Mouse (Mus musculus) spleen, adult 2 months (tissue): ENCODE measurements around the gene Nr5a2. TPM values are rescaled to one million over a fixed set of nuclear protein-coding genes. Genes with fewer than 3 reads are reported as not detected.
"Not testable (repeated sequence)": the region's sequence is repeated elsewhere in the genome, so short reads cannot be mapped to it uniquely, and the experiment has no call there.

Experiments
- DNase-seq, 2 experiments: peaks; one replicate each; pipeline versions ENCODE4 v3.0.0 to v3.0.0-alpha.2; 2012 to 2021; ENCODE audit warnings: low spot score in 2 of 2, low read depth in 1 of 2
- H3K27ac ChIP-seq: fragments of 200-500 bp; 2 replicates; pipeline ENCODE4 v1.5.1; 2012; ENCODE audit warnings: low read length, inconsistent platforms; ENCODE audit not compliant: insufficient read depth
- H3K27me3 ChIP-seq: fragments of 200-500 bp; 2 replicates; pipeline ENCODE4 v1.6.1; 2012; ENCODE audit warnings: mild to moderate bottlenecking, moderate library complexity, low read length, inconsistent platforms; ENCODE audit not compliant: control insufficient read depth, insufficient read depth
- H3K36me3 ChIP-seq: fragments of 200-500 bp; 2 replicates; pipeline ENCODE4 v1.6.1; 2012; ENCODE audit warnings: mild to moderate bottlenecking, low read length, inconsistent platforms; ENCODE audit not compliant: control insufficient read depth, insufficient read depth
- H3K4me1 ChIP-seq: fragments of 200-500 bp; 2 replicates; pipeline ENCODE4 v1.6.1; 2011; ENCODE audit warnings: inconsistent platforms; ENCODE audit not compliant: control insufficient read depth, insufficient read depth, insufficient read length
- H3K4me3 ChIP-seq: fragments of 200-500 bp; 2 replicates; pipeline ENCODE4 v1.5.1; 2011; ENCODE audit warnings: mild to moderate bottlenecking, inconsistent platforms; ENCODE audit not compliant: insufficient read depth, insufficient read length; ENCODE audit errors: extremely low read depth
- CTCF ChIP-seq: fragments of 200-500 bp; IDR thresholded peaks from 2 replicates; pipeline ENCODE4 v1.5.1; 2011; ENCODE audit warnings: mild to moderate bottlenecking, inconsistent platforms; ENCODE audit not compliant: insufficient read depth, insufficient read length, insufficient replicate concordance; ENCODE audit errors: extremely low read depth
- POLR2A ChIP-seq: fragments of 200-500 bp; IDR thresholded peaks from 2 replicates; pipeline ENCODE4 v1.6.1; 2011; ENCODE audit warnings: low read depth, low read length, inconsistent platforms
- WGBS: fragments of 180-500 bp; shearing (Covaris S2); methylation state at CpG from one replicate; pipeline ENCODE4 v1.1.7; 2018; 5-methylcytosine and 5-hydroxymethylcytosine counted together
- polyA plus RNA-seq: library from polyadenylated mRNA; depleted of rRNA; stranded (reverse); fragments of >200 nt; gene quantifications from 2 replicates; pipeline ENCODE4 v1.2.3, GENCODE M21; 2012

Gene Nr5a2
- polyA plus RNA-seq, 1 experiment: 0.22 TPM

DNA sequence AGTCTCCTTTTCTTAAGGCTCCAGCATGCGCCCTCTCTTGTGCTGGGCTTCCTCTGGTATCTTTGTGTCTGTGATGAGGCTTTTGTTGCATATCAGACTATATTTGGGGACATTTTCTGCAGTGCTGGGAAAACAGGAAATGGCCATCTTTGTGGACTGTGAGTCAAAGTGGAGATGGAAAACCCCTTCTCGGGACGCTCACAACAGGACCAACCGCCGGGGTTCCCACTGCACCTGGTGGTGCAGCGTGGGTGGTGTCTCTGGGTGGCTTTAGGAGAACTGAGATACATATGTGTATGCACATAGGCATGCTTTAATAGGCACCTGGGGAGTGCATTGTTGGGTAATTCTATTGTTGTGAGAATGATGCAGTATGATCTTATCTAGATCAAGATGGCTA is 129.3 kb downstream of the Nr5a2 start:
- no peaks in the 10 kb centered on the region for H3K4me1 ChIP-seq
- no peak overlapping the region for H3K4me3 ChIP-seq
- WGBS: 74% methylated on average over 6 of the region's 6 CpGs
- no peak for DNase-seq
- no peak overlapping the region for H3K27ac ChIP-seq
- H3K27me3 ChIP-seq: no peaks in the 10 kb centered on the region
- TF ChIP-seq CTCF (no peak), POLR2A (no peak)
- H3K36me3 ChIP-seq: no peaks in the 10 kb centered on the region

DNA sequence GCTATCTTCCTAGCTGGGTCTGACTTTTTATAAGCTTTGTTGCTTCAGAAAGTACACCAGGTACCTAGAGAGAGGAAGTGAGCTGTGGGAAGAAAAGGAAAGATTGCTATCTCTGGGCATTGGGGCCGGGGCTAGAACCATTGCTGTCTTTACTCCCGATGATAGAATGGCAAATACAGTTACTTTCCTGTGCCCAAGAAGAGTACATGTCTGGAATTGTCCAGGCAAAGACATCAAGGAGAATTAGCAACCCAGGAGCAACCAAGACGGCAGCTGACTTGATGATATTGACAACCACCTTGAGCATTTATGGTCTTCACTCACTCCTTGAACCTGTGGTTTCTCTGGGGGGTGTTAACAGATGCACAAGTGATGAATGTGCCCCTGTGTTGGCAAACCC is 130.3 kb downstream of the Nr5a2 start:
- Histone ChIP-seq H3K36me3 (no peaks in the 10 kb centered on the region), H3K4me3 (no peak overlapping the region), H3K4me1 (no peaks in the 10 kb centered on the region), H3K27me3 (no peaks in the 10 kb centered on the region), H3K27ac (no peak overlapping the region)
- 68% methylated on average over 3 of the region's 3 CpGs for WGBS
- no peak for DNase-seq
- TF ChIP-seq POLR2A (no peak), CTCF (no peak)

GRCm38 (mm10) chr1:136823897-136824296 is 136.4 kb downstream of the Nr5a2 start:
- no peaks in the 10 kb centered on the region; the same call in 1 of the 2 replicates for H3K4me1 ChIP-seq
- DNase-seq: no peak
- no peak overlapping the region for H3K27ac ChIP-seq
- H3K4me3 ChIP-seq: no peak overlapping the region
- no peaks in the 10 kb centered on the region for H3K36me3 ChIP-seq
- no peaks in the 10 kb centered on the region for H3K27me3 ChIP-seq
- no peak for TF ChIP-seq CTCF
- no peak for TF ChIP-seq POLR2A
- 52% methylated on average over 4 of the region's 4 CpGs for WGBS

DNA sequence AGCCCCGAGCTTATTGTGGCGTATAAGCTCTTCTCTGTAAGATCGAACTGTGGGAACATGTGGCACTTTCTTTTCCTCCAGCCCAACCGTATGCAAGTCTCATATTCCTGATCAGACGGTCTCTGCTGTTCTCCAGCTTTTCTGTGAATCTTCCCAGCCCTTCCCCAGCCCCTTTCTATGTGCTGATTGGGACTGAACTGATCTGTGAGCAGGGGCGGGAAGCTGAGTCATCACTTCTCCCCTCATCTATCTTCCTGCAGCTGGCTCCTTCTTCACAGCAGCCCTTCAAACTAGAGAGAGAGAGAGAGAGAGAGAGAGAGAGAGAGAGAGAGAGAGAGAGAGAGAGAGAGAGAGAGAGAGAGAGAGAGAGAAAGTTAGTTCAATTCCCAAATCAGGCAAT is 159.6 kb downstream of the Nr5a2 start:
- H3K4me3 ChIP-seq: no peak overlapping the region

DNA sequence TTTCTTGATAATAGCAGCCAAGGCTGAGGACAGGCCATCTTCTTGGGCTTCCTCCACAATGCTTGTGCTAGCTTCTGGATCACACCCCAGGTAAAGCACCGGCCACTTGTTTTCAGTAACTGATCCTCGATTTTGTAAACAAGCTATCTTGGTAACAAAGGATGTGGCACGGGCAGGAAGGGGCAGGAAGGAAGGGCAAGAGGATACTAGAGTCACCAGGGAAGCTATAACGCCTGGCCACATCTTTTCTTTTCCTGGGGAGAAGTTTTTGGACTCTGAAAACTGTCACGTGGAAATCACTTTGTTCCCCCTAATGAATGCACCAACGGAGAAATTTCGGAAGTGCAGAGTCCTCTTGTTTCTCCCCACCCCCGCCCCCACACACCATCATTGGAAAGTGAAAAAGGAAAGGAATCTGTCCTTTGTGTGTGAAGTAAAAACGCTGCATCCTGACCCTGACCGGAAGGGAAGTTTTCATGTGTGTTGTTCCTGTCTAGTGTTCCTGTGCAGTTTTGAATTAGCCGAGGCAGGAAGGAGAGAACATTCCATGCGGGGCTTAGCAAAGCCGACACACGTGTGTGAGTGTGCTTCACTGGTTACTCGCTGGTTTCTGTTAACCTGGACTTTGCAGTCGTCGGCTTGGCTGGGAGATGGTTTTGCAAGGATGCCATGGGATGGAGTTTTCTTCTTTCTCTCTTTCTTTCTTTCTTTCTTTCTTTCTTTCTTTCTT is 163.7 kb downstream of the Nr5a2 start:
- DNase-seq: no peak
- Histone ChIP-seq H3K27me3 (no peaks in the 10 kb centered on the region), H3K4me3 (no peak overlapping the region), H3K27ac (no peak overlapping the region), H3K36me3 (no peaks in the 10 kb centered on the region), H3K4me1 (no peaks in the 10 kb centered on the region)
- 10% methylated on average over 17 of the region's 17 CpGs for WGBS
- no peak for TF ChIP-seq CTCF
- no peak for TF ChIP-seq POLR2A

More for the DNA sequence above, 159.6 kb downstream of the Nr5a2 start:
- WGBS: 75% methylated on average over 6 of the region's 6 CpGs
- no peaks in the 10 kb centered on the region for H3K4me1 ChIP-seq
- TF ChIP-seq POLR2A (no peak), CTCF (no peak)
- H3K36me3 ChIP-seq: no peaks in the 10 kb centered on the region
- no peak for DNase-seq
- H3K27ac ChIP-seq: no peak overlapping the region
- no peaks in the 10 kb centered on the region for H3K27me3 ChIP-seq

DNA sequence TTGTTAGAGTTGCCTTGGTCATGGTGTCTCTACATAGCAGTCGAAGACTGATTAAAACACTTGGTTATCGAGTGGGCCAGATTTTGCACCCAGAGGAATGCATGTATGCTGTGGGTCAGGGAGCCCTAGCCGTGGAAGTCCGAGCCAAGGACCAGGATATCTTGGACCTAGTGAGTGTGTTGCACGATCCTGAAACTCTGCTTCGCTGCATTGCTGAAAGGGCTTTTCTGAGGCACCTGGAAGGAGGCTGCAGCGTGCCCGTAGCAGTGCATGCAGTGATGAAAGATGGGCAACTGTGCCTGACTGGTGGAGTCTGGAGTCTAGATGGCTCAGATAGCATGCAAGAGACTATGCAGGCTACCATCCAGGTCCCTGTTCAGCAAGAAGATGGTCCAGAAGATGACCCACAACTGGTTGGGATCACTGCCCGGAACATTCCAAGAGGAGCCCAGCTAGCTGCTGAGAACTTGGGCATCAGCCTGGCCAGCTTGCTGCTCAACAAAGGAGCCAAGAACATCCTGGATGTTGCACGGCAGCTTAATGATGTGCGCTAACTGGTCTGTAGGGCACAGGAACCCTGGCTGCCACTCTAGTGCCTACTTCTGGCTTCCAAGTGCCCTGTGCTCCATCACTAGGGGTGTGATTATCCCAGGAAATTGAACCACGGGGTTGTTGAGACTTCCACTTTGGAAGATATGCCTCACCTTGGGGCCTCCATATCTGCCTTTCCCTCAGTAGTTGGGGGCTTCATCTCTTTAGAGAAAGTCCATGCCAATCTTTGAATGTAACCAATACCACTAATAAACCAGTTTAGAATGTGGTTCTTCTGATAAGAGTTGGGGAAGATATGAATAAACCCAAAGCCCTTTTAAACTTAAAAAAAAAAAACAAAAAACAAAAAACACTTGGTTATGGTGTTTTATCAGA is 167.0 kb downstream of the Nr5a2 start:
- not testable (repeated sequence) for H3K4me3 ChIP-seq, H3K4me1 ChIP-seq, DNase-seq, H3K36me3 ChIP-seq, H3K27me3 ChIP-seq, H3K27ac ChIP-seq
- WGBS: 94% methylated on average over 12 of the region's 12 CpGs
